Mouse (Mus musculus) gastrocnemius, postnatal 25 days (tissue): Measurements from ENCODE around the gene Pnldc1. TPM values are rescaled to one million over a fixed set of nuclear protein-coding genes. Genes with fewer than 3 reads are reported as not detected.
A peak's percentile ranks its signal among the peaks of the same experiment; 100 is the strongest.
"Not testable (repeated sequence)": the region's sequence is repeated elsewhere in the genome, so short reads cannot be mapped to it uniquely, and the experiment has no call there.

Experiments used
- DNase-seq: peaks from one replicate; pipeline ENCODE4 v3.0.0; 2022
- total RNA-seq, 2 experiments: library from RNA; stranded (reverse); gene quantifications; 1 replicate in 1 of 2; 2 replicates in 1 of 2; pipeline ENCODE4 v1.2.3; 2021

The Pnldc1 gene
- total RNA-seq, 2 experiments from 2014 or later = 0.83 TPM; not detected in 1

GRCm38 (mm10) chr17:12906436-12906835 lies 3.6 kb downstream of the Pnldc1 start:
- DNase-seq = no peak

- DNase-seq = no peak
Measured at GRCm38 (mm10) chr17:12905810-12906209, 4.2 kb downstream of the Pnldc1 start.

DNA sequence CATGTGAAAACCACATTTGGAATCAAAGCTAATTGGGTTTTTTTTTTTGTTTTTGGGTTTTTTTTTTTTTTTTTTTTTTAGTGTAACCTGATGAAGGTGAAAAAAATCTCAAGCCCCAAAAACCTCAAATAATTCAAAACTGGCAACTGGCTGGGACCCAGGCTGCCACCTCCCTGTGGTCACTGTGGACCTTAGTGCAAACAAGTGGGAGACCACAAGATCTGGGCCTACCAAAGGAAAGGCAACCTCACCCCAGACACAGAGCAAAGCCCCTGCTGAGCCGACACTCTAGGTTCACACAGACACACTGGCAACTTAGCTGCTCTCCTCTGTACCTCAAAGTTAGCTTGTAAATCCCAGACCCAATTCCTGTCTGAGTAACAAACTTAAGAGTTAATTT lies 5.7 kb downstream of the Pnldc1 start:
- no peak for DNase-seq

GRCm38 (mm10) chr17:12903372-12904333 lies 6.4 kb downstream of the Pnldc1 start:
- DNase-seq = no peak

DNA sequence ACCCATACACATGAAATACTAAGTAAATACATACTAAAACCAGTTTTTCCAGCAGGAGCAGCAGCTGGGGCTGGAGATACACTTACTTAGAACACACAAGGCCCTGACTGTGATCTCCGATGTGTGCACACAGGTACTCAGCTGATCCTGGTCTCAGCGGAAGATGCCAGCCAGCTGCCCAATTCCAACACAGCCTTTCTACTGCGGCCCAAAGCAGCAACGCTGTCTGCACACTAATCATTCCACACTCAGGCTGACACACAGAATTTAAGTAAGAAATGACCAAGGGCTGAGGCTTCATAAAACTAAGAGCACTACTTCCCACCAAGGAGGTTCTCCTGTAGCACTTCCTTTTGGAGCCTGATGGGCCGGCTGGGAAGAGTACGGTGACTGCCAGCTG lies 7.7 kb downstream of the Pnldc1 start:
- no peak for DNase-seq

- not testable (repeated sequence) for DNase-seq
Measured at GRCm38 (mm10) chr17:12898607-12899006, 11.4 kb downstream of the Pnldc1 start.

- DNase-seq = no peak
Measured at GRCm38 (mm10) chr17:12897674-12898073, 12.4 kb downstream of the Pnldc1 start.

DNA sequence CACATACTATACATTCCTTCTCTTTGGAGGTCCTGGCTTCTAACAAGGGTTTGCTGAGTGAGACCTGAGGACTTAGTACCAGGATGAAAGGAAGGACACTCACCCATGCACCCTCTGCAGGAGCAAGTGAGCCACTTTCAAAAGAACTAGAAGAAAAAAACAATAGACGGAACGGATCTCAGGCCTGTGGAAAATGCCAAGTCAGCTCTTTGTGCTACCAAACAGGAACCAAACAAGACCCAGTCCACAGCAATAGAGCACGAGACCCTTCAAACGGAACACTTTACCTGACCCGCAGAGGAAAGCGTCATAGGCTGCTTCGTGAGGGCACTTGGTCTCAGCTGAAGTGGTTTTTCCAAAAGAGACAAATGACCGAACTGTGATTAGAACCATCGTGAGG lies 18.0 kb downstream of the Pnldc1 start:
- no peak for DNase-seq

GRCm38 (mm10) chr17:12891054-12891453 lies 19.0 kb downstream of the Pnldc1 start:
- no peak for DNase-seq

- DNase-seq = no peak
Measured at GRCm38 (mm10) chr17:12887021-12887775, 22.8 kb downstream of the Pnldc1 start.

GRCm38 (mm10) chr17:12886620-12887019 lies 23.4 kb downstream of the Pnldc1 start:
- no peak for DNase-seq

DNA sequence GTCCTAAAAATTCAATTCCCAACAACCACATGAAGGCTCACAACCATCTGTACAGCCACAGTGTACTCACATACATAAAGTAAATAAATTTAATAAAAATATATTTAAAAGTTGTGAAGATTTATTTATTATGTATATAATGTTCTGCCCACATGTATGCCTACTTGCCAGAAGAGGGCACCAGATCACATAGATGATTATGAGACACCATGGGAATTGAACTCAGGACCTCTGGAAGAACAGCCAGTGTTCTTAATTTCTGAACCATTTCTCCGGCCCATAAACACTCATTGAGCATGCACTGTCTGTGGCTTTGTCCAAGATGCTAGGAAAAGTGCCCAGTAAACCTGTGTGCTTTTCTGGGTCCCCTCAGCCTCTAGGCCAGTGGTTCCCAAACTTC lies 28.8 kb downstream of the Pnldc1 start:
- no peak for DNase-seq

GRCm38 (mm10) chr17:12880178-12880577 lies 29.9 kb downstream of the Pnldc1 start:
- peak; percentile 51 for DNase-seq

DNA sequence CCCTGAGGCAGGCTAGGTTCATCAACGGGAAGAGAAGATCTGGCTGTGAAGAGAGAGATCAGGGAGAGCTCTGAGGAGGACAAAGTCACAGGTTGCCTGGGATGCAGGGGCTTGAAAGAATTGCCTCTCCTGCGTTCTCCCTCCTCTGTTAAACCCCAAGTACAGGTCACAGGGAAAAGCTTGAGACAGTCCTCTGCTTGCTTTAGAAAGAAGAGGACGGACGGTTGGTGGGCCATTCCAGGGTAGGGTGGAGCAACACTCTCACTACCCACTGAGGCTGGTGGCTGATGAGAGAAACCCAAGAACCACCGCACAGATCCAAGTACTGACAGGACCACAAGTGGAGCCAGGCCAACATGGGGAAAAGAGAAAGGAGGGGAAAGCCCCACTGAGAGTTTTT lies 34.3 kb downstream of the Pnldc1 start, which contains the start of gene Mrgprh:
Gene Mrgprh, plus strand, starts transcription at position 301 of the 400 bp plus-strand sequence.
- DNase-seq = no peak

GRCm38 (mm10) chr17:12872275-12873028 lies 37.6 kb downstream of the Pnldc1 start:
- DNase-seq = no peak

- no peak for DNase-seq
Measured at GRCm38 (mm10) chr17:12868640-12869039, 41.4 kb downstream of the Pnldc1 start.

DNA sequence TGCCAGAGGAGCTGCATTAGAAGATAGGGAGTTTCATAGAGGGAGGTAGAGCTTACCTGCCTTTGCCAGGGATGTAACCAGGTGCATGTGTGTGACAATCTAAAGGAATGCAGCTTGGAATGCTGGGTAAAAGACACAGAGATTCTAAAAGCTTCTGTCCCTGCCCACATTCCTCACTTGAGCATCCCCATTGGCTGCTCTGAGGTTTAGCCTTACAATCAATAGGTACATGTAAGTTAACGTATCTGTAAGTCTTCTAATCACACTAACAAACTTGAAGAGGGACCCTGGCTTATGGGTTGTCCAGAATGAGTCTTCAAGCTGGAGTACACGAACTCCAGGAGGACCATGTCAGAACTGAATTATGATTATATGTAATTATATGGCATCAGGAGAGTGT lies 42.0 kb downstream of the Pnldc1 start, which contains the start of gene Mas1:
Gene Mas1, minus strand, starts transcription at position 101 of the 400 bp plus-strand sequence.
- DNase-seq = no peak

DNA sequence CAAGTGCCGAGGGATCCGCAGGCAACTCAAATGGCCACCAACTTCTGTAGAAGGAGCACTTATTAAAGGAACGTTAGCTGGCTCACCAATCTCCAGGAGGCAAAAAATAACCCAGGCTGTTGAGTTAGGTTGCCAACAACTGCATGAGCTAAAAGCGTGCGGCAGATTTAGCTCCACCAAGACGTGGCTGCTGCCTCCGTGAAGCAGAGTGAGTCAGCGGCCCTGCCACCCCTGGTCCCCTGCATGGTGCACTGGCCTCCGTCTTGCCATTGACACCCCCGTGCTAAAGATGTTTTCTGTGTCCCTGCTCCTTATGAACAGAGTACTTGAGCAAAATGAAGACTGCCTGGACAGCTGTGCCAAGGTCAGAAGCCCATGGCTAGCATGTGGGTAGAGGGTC lies 43.2 kb downstream of the Pnldc1 start:
- DNase-seq = peak; percentile 36

DNA sequence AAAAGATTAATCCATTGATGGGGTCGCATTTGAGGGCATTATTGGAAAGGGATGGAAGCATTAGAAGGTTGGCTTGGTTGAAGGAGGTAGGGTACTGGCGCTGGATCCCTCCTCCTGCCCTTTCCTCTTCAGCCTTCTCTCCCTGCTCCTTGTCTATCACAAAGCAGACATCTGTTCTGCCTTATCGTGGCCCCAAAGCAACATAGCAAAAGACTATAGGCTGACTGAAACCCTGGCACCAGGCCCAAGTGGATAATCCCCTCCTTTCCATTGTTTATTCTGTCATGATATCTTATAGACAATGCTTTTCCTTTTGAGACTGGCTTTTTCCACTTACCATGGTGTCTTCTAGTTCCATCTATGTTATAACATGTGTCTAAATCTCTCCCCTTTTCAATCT lies 44.6 kb downstream of the Pnldc1 start:
- DNase-seq = no peak

- DNase-seq = no peak
Measured at GRCm38 (mm10) chr17:12864111-12864510, 45.9 kb downstream of the Pnldc1 start.

- no peak for DNase-seq
Measured at GRCm38 (mm10) chr17:12859006-12859520, 51.0 kb downstream of the Pnldc1 start.

DNA sequence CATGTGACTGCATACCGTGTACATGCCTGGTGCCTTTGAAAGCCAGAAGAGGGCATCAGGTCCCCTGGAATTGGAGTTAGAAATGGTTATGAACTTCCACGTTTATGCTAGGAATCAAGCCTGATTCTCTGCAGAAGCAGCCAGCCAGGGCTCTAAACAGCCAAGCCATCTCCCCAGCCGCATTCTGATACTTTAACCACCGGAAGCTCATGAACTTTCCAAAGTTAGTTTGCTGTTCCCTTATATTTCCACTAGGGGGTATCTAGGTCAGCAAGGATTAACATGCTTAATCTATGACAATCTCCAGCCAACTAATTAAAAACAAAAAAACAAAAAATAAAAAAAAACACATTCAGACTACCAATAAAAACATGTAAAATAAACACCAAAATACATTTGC lies 52.0 kb downstream of the Pnldc1 start:
- DNase-seq = no peak
